Mouse (Mus musculus) lung, embryonic 15.5 days (tissue): ENCODE results near the gene Men1. TPM values are rescaled to one million over a fixed set of nuclear protein-coding genes. Genes with fewer than 3 reads are reported as not detected.
A peak's percentile ranks its signal among the peaks of the same experiment; 100 is the strongest.
"Not testable (repeated sequence)": the region's sequence is repeated elsewhere in the genome, so short reads cannot be mapped to it uniquely, and the experiment has no call there.

Source experiments
- ATAC-seq: fragments of 200-750 bp; cut with Nextera tagmentation; 2 replicates; pipeline ENCODE4 v1.8.0; 2017; ENCODE audit warnings: moderate number of reproducible peaks, borderline replicate concordance; ENCODE audit not compliant: low FRiP score, low TSS enrichment; ENCODE audit errors: extremely low read depth
- H3K27ac ChIP-seq: fragments of 300-500 bp; sonication (generic); 2 replicates; pipeline ENCODE4 v1.5.1; 2015; ENCODE audit warnings: moderate library complexity, mild to moderate bottlenecking, inconsistent platforms
- H3K27me3 ChIP-seq: fragments of 300-500 bp; sonication (generic); 2 replicates; pipeline ENCODE4 v1.6.1; 2015; ENCODE audit warnings: inconsistent platforms
- H3K36me3 ChIP-seq: fragments of 300-500 bp; sonication (generic); 2 replicates; pipeline ENCODE4 v1.6.1; 2015; ENCODE audit warnings: inconsistent platforms
- H3K4me1 ChIP-seq: fragments of 300-500 bp; sonication (generic); 2 replicates; pipeline ENCODE4 v1.6.1; 2015; ENCODE audit warnings: inconsistent platforms
- H3K4me2 ChIP-seq: fragments of 300-500 bp; sonication (generic); 2 replicates; pipeline ENCODE4 v1.6.1; 2015; ENCODE audit warnings: inconsistent platforms, mild to moderate bottlenecking, moderate library complexity
- H3K4me3 ChIP-seq: fragments of 300-500 bp; sonication (generic); 2 replicates; pipeline ENCODE4 v1.5.1; 2015; ENCODE audit warnings: mild to moderate bottlenecking, inconsistent platforms
- H3K9ac ChIP-seq: fragments of 300-500 bp; sonication (generic); 2 replicates; pipeline ENCODE4 v1.6.1; 2015; ENCODE audit warnings: inconsistent platforms
- H3K9me3 ChIP-seq: fragments of 300-500 bp; sonication (generic); 2 replicates; pipeline ENCODE4 v1.6.1; 2016; ENCODE audit warnings: inconsistent platforms
- WGBS: fragments of 180-500 bp; shearing (Covaris S2); methylation state at CpG from one replicate; pipeline ENCODE4 v1.1.7; 2015; 5-methylcytosine and 5-hydroxymethylcytosine counted together
- polyA plus RNA-seq: library from polyadenylated mRNA; unstranded; fragments of >200 nt; fragmentation: Nextera tagmentation; extraction: Ambion mirVana; gene quantifications from 2 replicates; pipeline ENCODE4 v1.2.1, GENCODE M21; 2015

Gene Men1
- polyA plus RNA-seq = 82.6 and 85.7 TPM in 2 replicates

- under 1% methylated on average over 38 of the region's 43 CpGs for WGBS
- peak; percentile 92 for ATAC-seq
- Histone ChIP-seq H3K36me3 (peaks cover 30% of the 10 kb centered on the region), H3K9ac (peak within 1 kb of the TSS; percentile 90), H3K4me1 (peaks cover 32% of the 10 kb centered on the region), H3K27ac (peak within 1 kb of the TSS; percentile 89), H3K27me3 (no peaks in the 10 kb centered on the region), H3K4me3 (peak within 1 kb of the TSS; percentile 89), H3K9me3 (no peaks in the 10 kb centered on the region), H3K4me2 (peak within 1 kb of the TSS; percentile 86)
Measured at GRCm38 (mm10) chr19:6334673-6335457, at the start of gene Men1. Gene Men1, plus strand, starts transcription at chr19:6334979.

DNA sequence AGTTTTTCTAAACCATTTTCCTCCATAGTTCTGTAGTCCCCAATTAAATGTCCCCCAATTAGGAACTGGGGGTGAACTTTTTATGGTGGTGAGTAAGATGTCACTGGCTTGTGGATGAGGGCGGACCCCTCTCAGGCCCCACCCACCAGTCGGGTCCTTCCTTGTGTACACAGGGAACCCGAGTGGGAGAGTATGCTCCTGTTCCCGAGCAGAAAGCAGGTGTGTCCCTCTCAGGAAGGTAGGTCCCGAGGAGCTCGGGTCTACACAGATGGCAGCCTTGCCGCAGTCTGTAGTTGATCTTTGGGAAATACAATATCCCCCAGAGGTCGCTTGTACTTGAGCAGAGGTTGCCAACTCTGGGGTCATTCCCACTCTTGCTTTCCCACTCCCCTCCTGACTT, 49.6 kb upstream of the Men1 start:
- Histone ChIP-seq H3K27ac (peak overlapping the region; percentile 37; the same call in 1 of the 2 replicates), H3K9me3 (no peaks in the 10 kb centered on the region), H3K4me3 (no peak overlapping the region), H3K27me3 (no peaks in the 10 kb centered on the region), H3K9ac (no peak overlapping the region), H3K4me2 (no peak overlapping the region), H3K36me3 (peaks cover 51% of the 10 kb centered on the region), H3K4me1 (peaks cover 56% of the 10 kb centered on the region)
- ATAC-seq = no peak
- WGBS = 59% methylated on average over 8 of the region's 8 CpGs

- Histone ChIP-seq H3K4me2 (0 out of 2 replicates have a peak overlapping the region, but pooled peaks have one; percentile 8), H3K9ac (no peak overlapping the region), H3K27me3 (no peaks in the 10 kb centered on the region), H3K27ac (peak overlapping the region; percentile 84), H3K9me3 (no peaks in the 10 kb centered on the region), H3K36me3 (peaks cover 45% of the 10 kb centered on the region), H3K4me3 (no peak overlapping the region), H3K4me1 (peaks cover 51% of the 10 kb centered on the region)
- 40% methylated on average over 7 of the region's 7 CpGs for WGBS
- ATAC-seq = peak; percentile 23; the same call in 1 of the 2 replicates
Measured at GRCm38 (mm10) chr19:6285632-6286433, 48.9 kb upstream of the Men1 start.

DNA sequence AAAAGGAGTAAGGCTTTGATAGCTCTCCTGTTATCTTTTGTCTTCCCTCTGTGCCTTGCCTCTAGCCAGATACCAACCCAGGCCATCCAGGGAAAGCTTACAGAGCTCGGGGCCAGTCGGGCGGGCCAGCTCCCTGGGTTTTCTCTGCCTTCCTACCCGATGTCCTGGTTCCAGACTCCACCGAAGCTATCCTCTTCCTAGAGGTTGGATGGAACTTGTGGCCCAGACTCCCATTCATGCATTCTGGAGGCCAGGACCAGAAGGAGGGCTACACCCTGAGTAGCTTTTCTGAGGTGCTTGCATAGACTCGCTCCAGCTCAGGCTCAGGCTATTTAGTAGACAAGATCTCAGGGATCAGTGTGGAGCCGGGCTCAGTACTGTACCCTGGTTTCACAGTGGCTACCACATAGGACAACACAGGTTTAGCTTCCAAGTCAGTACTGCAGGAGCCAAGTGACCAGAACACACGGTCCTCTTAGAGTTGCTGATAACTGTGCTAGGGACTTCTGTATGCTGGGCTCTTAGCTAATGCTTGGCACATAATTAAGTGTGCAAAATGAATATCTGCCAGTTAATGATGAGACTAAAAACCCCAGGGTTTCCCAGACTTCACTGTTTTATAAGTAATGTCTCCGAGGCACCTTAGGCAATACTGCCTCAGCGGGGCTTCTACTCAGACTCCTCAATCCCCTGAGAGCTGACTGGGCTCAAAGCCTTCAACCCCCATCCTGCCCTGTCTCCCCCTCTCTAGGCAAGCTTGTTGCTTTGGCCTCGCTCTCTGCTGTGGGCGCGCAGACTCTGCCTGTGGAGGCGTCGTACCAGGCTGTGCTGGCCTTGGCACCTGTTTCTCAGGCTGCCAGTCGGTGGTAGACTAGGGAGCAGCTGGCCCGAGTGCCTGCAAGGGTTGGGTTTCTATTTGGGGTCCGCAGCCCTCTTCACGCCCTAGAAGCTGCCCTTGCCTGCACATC, 48.1 kb upstream of the Men1 start:
- Histone ChIP-seq H3K9me3 (no peaks in the 10 kb centered on the region), H3K36me3 (peaks cover 36% of the 10 kb centered on the region), H3K4me3 (no peak overlapping the region), H3K4me2 (0 out of 2 replicates have a peak overlapping the region, but pooled peaks have one; percentile 8), H3K27me3 (no peaks in the 10 kb centered on the region), H3K9ac (no peak overlapping the region), H3K4me1 (peaks cover 51% of the 10 kb centered on the region), H3K27ac (peak overlapping the region; percentile 84)
- ATAC-seq = no peak
- 78% methylated on average over 19 of the region's 19 CpGs for WGBS

DNA sequence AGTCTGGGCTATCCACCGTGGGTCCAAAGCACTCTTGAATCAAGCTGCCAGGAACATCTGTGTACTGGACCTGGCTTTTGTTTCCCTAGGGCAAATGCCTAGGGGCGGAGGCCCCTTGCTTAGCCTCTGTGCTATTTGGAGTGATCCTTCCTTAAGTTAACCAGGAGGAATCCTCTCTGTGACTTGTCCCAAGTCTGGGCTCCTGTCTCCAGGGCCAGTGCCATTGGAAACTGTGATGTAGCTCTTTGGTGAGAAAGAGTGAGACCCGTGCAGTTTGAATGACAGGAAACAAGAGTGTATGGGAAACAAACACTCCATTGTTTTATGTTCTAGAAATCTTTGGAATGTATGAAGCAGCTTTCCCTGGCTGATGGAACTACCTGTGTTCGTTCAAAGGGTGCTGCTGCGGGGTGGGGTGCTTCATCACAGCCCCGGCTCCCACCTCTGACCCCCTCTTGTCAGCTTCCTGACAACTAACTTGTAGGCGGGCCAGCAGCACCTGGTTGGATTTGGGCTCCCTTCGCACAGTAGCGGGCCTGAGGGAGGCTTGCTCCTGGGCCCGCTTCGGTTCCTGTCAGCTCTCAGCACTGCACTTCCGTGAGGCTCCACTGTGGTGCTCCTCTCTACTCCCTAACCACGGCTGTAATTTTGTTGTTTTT, 46.4 kb upstream of the Men1 start:
- peaks cover 21% of the 10 kb centered on the region for H3K36me3 ChIP-seq
- no peaks in the 10 kb centered on the region for H3K27me3 ChIP-seq
- no peaks in the 10 kb centered on the region for H3K9me3 ChIP-seq
- peak overlapping the region; percentile 84 for H3K27ac ChIP-seq
- peaks cover 51% of the 10 kb centered on the region for H3K4me1 ChIP-seq
- no peak overlapping the region for H3K9ac ChIP-seq
- no peak for ATAC-seq
- H3K4me2 ChIP-seq = peak overlapping the region; percentile 11; the same call in 1 of the 2 replicates
- WGBS = 44% methylated on average over 13 of the region's 13 CpGs
- no peak overlapping the region for H3K4me3 ChIP-seq

DNA sequence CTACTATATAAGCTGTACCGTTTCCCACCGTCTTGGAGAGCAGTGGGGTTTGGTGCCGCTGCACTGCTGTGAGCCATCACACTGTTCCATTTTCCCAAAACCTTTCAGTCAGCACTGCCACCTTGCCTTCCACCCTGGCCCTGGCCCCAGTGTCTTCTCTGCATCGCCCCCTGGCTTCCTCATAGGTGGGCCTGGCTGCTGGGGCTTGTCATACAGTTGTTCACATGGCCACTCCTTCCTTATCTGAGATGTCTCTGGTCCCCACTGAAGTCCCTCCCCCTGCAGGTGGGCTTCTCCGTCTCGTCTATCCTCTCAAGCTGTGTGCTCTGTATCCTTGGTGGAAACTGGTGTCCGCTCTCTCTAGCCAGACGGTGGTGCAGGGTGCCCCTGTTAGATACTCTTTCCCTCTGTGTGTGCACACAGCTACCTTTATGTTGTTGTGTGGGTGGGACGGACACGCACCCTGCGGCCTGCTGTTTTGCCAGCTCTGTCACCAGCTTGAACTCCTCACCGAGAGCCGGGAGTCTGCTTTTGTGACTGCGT, 45.0 kb upstream of the Men1 start:
- no peaks in the 10 kb centered on the region for H3K9me3 ChIP-seq
- no peak overlapping the region for H3K4me3 ChIP-seq
- ATAC-seq = no peak
- H3K4me2 ChIP-seq = no peak overlapping the region
- no peaks in the 10 kb centered on the region for H3K27me3 ChIP-seq
- no peak overlapping the region for H3K27ac ChIP-seq
- 88% methylated on average over 14 of the region's 14 CpGs for WGBS
- H3K4me1 ChIP-seq = peaks cover 47% of the 10 kb centered on the region
- no peak overlapping the region for H3K9ac ChIP-seq
- H3K36me3 ChIP-seq = peaks cover 22% of the 10 kb centered on the region

DNA sequence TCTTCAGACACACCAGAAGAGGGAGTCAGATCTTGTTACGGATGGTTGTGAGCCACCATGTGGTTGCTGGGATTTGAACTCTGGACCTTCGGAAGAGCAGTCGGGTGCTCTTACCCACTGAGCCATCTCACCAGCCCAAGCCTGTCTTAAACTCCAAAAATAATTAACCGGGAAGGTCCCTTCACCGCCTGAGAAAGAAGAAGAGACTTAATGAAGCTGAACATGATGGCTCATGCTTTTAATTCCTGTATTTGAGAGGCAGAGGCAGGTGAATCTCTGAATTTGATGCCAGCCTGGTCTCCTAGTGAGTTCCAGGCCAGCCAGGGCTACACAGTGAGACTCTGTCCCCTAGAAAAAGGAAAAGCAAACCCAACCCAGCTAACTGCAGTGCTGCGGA, 44.1 kb upstream of the Men1 start:
- Histone ChIP-seq H3K36me3 (peaks cover 30% of the 10 kb centered on the region), H3K4me1 (peaks cover 38% of the 10 kb centered on the region)
- ATAC-seq, H3K4me3 ChIP-seq, H3K27me3 ChIP-seq, H3K9ac ChIP-seq, H3K27ac ChIP-seq, H3K4me2 ChIP-seq, H3K9me3 ChIP-seq: not testable (repeated sequence)
- 93% methylated on average over 5 of the region's 6 CpGs for WGBS

GRCm38 (mm10) chr19:6291117-6291781, 43.5 kb upstream of the Men1 start:
- no peak overlapping the region for H3K27ac ChIP-seq
- H3K4me1 ChIP-seq = peaks cover 32% of the 10 kb centered on the region
- no peaks in the 10 kb centered on the region for H3K27me3 ChIP-seq
- H3K9me3 ChIP-seq = no peaks in the 10 kb centered on the region
- H3K9ac ChIP-seq = no peak overlapping the region
- peaks cover 34% of the 10 kb centered on the region for H3K36me3 ChIP-seq
- H3K4me2 ChIP-seq = no peak overlapping the region
- H3K4me3 ChIP-seq = no peak overlapping the region
- no peak for ATAC-seq
- WGBS = 78% methylated on average over 10 of the region's 10 CpGs

- Histone ChIP-seq H3K27ac (no peak overlapping the region), H3K4me2 (no peak overlapping the region), H3K4me1 (peaks cover 22% of the 10 kb centered on the region), H3K27me3 (no peaks in the 10 kb centered on the region), H3K4me3 (no peak overlapping the region), H3K36me3 (peaks cover 36% of the 10 kb centered on the region), H3K9me3 (no peaks in the 10 kb centered on the region), H3K9ac (no peak overlapping the region)
- ATAC-seq = no peak
- 87% methylated on average over 5 of the region's 5 CpGs for WGBS
Measured at GRCm38 (mm10) chr19:6292262-6292661, 42.5 kb upstream of the Men1 start.

DNA sequence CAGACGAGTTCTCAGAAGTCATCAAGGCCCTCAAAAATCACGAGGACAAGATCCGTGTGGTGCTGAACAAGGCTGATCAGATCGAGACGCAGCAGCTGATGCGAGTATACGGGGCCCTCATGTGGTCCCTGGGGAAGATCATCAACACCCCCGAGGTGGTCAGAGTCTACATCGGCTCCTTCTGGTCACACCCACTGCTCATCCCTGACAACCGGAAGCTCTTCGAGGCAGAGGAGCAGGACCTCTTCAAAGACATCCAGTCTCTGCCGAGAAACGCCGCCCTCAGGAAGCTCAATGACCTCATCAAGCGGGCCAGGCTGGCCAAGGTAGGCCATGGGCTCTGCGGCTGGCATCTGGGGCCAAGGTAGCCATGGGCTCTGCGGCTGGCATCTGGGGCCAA, 40.5 kb upstream of the Men1 start:
- H3K9me3 ChIP-seq = no peaks in the 10 kb centered on the region
- H3K4me1 ChIP-seq = 0 out of 2 replicates have a peak, but pooled peaks cover 7% of the 10 kb centered on the region
- H3K36me3 ChIP-seq = peaks cover 51% of the 10 kb centered on the region
- H3K4me3 ChIP-seq = no peak overlapping the region
- no peak overlapping the region for H3K4me2 ChIP-seq
- no peak overlapping the region for H3K9ac ChIP-seq
- H3K27me3 ChIP-seq = no peaks in the 10 kb centered on the region
- H3K27ac ChIP-seq = no peak overlapping the region
- WGBS = 92% methylated on average over 17 of the region's 17 CpGs
- ATAC-seq = no peak
